Mouse (Mus musculus): Measurements from ENCODE around the gene Pex6.

Gene Pex6

GRCm38 (mm10) chr17:46710959-46711597 lies at the start of gene Pex6:
Pex6 (plus strand) TSS chr17:46711463.
- peak; percentile 93 for DNase-seq (ENCODE audit: low spot score)

GRCm38 (mm10) chr17:46661981-46662380 lies 49.3 kb upstream of the Pex6 start:
- no peak for DNase-seq (ENCODE audit: low spot score)

DNA sequence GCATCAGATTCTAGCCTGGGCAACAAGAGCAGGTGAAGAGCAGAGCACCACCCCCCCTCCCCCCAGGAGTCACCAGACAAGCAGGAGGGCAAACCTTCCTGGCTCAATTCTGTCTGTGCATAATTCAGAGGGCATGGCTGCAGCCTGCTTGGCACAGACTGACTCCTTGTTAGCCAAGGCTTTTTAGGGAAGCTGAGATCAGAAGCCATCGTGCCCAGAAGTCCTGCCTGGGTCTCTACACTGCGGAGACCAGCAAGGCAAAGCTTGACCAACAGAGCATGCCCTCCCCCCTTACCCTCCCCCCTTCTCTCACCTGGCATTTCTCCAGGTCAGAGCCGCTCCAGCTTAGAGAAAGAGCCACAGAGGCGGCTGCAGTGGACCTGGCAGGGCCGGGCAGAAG lies 48.5 kb upstream of the Pex6 start:
- DNase-seq (ENCODE audit: low spot score), result no peak

DNA sequence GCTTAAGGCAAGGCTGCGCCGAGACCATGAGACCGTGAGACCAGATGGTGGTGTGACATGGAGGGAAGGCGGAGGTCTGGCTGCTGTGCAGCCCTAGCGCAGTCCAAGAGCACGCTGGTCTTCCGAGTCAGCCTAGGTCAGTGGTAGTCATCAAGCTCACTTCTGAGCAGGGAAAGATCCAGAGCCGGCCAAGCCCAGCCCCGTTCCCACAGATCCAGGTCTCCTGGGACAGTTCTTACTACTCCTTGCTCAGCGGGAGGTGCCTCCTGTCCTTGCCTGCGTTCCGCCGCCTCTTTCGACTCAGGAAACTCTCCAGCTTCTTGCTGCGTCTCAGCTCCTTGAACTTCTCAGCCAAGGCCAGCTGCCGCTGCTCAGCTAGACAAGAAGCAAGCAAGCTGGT lies 43.6 kb upstream of the Pex6 start:
- DNase-seq (ENCODE audit: low spot score), result no peak

GRCm38 (mm10) chr17:46669911-46670310 lies 41.4 kb upstream of the Pex6 start:
- DNase-seq (ENCODE audit: low spot score), result no peak

GRCm38 (mm10) chr17:46673850-46674529 lies 37.3 kb upstream of the Pex6 start, which contains the start of gene Rrp36:
Rrp36 (minus strand) TSS chr17:46674352.
- DNase-seq (ENCODE audit: low spot score), result peak; percentile 90

DNA sequence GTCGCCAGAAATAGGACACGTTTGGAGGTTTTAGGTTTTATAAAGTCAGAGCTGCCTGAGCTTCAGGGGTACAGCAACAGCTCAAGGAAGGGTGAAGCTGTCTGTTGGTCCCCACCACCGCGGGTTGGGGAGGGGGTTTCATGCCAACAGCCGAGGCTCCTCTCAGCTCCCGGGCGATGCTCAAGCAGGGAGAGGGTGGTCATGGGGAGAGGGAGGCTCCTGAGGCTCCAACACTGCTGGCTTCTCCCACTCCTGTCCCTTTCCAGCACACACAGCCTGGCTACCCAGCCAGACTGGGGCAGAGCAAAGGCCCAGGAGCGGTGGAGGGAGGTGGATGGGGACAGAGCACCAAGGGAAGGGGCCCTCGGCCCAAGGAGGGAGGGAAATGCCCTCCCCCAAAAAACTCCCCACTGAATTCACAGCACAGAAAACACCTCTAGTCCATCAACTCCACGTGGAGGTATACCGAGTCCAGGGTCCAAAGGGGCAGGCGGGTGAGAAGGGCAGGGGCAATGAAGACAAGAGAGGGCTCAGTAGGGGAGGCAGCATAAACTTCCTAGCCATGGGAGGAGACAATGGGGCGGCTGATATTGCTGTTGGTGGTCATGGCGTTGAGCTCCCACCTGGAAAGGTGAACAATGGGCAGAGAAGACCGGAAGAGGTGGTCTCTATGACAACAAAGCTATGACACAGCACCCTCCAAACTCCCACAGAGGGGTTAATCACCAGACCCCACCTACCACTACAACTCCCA lies 36.6 kb upstream of the Pex6 start:
- no peak for DNase-seq (ENCODE audit: low spot score)

- no peak for DNase-seq (ENCODE audit: low spot score)
Observed at GRCm38 (mm10) chr17:46678416-46678815, 32.8 kb upstream of the Pex6 start, which contains the start of gene Mea1. Mea1 (plus strand) TSS chr17:46678793.

DNA sequence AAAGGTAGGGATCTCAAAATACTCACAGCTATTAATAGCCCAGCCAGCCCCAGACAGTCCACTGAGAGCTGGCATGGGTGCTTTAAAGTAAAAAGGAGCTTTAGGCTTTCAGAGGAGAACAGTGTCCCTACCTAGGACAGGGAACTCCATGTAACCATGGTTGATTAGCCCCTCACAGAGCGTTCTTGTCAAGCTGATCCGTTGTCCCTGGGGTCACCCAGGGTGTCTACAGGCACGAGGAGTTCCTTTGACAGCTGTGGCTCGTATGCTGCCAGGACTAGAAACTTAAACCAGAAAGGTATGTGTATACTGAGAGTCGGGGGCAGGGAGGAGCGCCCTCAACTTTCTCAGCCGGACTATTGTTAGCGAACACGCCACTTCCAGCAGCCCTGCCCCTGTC lies 32.4 kb upstream of the Pex6 start:
- no peak for DNase-seq (ENCODE audit: low spot score)

DNA sequence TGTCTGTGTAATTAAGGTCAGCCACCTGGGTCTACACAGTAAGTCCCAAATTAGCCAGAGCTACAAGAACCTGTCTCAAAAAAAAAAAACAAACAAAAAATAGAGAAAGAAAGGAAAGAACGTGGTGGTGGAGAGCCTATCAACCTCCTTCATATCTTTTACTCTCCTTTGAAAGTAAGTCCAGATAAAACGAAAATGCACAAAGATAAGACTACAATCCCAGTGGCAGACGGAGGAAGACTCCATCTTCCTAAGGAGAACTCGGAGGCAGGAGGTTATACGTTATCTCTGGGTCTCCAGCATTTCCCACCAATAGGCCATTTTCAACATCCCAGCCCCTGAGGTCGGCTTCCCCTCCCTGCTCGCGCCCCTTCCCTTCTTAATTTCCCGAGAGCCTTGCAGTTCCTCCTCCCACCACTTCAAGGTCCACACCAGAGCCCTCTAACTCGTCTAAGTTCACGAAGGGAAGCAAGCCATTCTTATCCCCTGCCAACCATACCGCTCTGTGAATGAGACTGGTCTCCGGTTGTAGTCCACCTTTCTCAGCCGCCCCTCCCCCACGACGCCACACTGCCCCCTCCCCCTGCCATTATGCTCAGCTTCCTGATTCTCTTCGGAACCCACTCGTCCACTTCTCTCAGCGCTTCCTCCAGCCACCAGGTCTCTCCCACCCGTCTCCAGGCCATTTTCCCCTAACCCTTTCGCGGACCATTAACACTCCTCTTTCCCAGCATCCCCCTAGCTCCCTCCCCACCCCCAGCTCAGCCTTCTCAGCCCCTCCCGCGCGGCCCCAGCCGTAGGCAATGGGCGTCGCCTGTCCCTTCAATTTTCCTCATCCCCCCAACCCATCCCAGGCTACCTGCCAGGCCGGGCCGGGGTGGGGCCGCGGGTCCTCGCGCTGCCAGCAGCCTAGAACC lies 31.2 kb upstream of the Pex6 start:
- DNase-seq (ENCODE audit: low spot score), result peak; percentile 55

- DNase-seq (ENCODE audit: low spot score), result peak; percentile 97
Observed at GRCm38 (mm10) chr17:46680760-46681373, 30.4 kb upstream of the Pex6 start, which contains the start of gene Klhdc3. Klhdc3 (minus strand) TSS chr17:46680914.

DNA sequence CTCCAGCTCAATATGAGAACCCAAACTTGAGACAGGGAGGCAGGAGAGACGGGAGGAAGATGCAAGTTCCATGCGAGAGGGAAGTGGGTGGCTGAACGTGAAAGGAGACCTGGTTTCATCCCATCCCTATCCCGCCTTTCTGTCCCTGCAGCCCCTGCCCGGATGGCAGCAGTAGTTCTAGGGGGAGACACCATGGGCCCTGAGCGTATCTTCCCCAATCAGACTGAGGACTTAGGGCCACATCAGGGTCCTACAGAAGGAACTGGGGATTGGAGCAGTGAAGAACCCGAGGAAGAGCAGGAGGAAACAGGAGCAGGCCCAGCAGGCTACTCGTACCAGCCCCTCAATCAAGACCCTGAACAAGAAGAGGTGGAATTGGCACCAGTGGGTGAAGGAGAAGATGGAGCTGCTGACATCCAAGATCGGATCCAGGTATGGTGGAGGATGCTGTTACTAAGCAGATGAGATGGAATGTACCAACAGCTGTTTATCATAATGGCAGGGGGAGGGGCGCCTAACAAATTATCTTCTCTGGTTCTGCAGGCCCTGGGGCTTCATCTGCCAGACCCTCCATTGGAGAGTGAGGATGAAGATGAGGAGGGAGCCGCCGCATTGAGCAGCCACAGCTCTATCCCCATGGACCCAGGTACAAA lies 29.7 kb upstream of the Pex6 start:
- no peak for DNase-seq (ENCODE audit: low spot score)

- DNase-seq (ENCODE audit: low spot score), result no peak
Observed at GRCm38 (mm10) chr17:46682654-46683389, 28.4 kb upstream of the Pex6 start.

DNA sequence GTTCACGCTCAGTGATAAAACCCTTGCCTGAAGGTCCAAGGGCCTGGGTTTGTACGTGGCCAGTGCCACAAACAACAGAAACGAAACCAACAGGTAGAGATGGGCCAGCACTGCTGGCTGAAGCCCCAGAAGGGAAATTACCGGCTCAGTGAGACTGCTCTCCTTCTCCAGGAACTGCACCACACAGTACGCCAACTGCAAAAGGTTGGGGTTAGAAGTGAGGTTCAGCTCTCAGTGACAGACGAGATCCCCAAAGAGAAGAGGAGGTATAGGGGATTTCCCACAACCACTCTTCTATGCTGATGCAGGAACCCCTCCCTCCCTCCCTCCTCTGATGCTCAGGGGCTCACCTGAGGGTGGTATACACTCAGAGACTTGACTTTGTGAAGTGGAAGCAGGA lies 25.4 kb upstream of the Pex6 start:
- no peak for DNase-seq (ENCODE audit: low spot score)

DNA sequence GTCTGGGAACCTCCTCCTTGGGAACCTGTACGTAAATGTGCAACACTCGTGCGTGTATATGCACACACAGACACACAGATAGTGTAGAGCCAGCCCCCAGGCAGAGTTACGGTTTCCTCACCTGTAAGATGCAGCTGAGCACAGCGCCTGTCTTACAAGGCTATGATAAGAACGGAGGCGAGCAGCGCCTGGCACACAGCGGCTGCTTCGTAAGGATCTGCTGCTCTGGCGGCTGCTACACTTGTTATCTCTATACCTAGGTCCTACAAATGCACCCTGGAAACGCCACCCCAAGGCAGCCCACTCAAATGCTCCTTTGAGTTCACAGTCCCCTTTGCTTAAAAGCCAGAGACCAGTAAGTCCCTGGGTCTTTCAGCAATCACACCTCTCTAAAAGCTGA lies 20.6 kb upstream of the Pex6 start:
- no peak for DNase-seq (ENCODE audit: low spot score)

DNA sequence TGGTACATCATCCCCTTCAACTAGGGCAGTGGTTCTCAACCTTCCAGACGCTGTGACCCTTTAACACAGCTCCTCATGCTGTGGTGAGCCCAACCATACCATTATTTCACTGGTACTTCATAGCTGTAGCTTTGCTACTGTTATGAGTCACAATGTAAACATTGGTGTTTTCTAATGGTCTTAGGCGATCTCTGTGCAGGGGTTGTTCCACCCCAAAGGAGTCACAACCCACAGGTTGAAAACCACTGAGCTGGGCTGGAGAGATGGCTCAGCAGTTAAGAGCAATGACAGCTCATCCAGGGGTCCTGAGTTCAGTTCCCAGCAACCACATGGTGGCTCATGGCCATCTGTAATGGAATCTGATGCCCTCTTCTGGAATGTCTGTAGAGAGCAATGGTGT lies 19.9 kb upstream of the Pex6 start:
- no peak for DNase-seq (ENCODE audit: low spot score)

DNA sequence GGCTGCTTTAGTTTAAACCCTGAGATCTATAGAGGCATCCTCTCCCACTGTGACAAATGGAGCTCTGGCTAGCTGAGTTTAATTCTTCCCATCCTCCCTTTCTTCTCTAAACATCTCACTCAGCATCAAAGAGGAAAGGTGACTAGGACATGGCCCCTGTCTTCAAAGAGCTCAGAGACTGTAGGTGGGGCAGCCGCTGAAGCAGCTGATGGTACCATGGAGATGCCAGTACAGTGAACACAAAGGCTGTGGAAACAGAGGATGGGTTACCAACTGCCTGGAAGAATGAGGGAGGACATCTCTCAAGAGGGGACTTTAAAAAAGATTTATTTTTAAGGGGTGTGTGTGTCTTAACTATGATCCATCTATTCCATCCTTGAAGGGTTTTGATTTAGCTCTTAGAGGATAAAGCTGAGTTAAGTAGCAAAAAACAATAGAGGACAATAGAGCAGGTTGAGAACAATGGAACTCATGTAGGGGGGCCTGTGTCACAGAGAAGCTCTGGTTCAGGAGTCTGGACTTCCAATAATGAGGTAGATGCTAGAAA lies 16.7 kb upstream of the Pex6 start:
- no peak for DNase-seq (ENCODE audit: low spot score)

DNA sequence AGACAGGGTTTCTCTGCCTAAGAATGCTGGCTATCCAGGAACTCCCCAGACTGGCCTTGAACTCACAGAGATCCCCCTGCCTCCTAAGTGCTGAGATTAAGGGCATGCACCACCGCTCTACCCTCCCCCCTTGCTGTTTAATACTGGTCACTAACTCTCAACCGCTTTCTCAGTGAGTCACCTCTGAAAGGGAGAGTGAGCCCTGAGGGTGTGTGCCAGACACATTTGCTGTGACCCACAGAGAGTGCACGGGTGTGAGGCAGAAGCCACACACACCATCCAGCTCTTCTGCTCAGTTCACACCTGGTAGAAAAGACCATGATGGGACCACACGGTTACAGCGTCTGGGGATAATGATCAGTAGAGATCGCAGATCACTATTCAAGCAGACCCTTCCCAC lies 12.7 kb upstream of the Pex6 start:
- DNase-seq (ENCODE audit: low spot score), result no peak

DNA sequence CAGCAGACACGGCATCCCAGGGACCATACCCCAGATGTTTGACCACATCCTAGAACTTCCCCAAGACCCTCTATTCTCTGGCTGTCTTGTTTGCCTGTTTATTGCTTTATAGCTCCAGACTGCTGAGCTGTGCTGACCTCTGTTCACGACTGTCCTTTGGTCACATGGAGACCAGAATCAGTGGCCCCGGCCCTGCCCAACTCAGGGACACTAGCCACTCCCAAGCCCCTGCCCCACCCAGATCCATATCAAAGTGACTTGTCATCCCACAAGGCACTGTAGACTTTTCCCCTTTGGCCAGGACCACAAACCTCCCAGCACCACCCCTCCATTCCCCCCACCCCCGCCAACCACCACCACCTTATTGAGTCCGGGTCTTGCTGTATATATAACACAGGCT lies 12.0 kb upstream of the Pex6 start:
- no peak for DNase-seq (ENCODE audit: low spot score)

- no peak for DNase-seq (ENCODE audit: low spot score)
Observed at GRCm38 (mm10) chr17:46699912-46700311, 11.4 kb upstream of the Pex6 start.
